Mouse (Mus musculus) CH12.LX (cell line): ENCODE measurements around the gene Klhl10.

Experiments used
- CTCF ChIP-seq, 2 experiments: IDR thresholded peaks in 1 of 2; conservative IDR thresholded peaks in 1 of 2; 2 replicates each; pipeline ENCODE4 v1.5.1; 2011 to 2012; ENCODE audit warnings: low read depth in 2 of 2, low read length in 2 of 2, improper control_type of control experiment in 1 of 2, inconsistent platforms in 1 of 2, mild to moderate bottlenecking in 1 of 2, moderate library complexity in 1 of 2
- E2F4 ChIP-seq: IDR thresholded peaks from 2 replicates; pipeline ENCODE4 v1.6.1; 2011; ENCODE audit warnings: low read depth, low read length, improper control_type of control experiment; ENCODE audit not compliant: insufficient replicate concordance
- EP300 ChIP-seq: IDR thresholded peaks from 2 replicates; pipeline ENCODE4 v1.6.1; 2011; ENCODE audit warnings: low read length, improper control_type of control experiment
- HCFC1 ChIP-seq: IDR thresholded peaks from 2 replicates; pipeline ENCODE4 v1.6.1; 2012; ENCODE audit warnings: low read depth, mild to moderate bottlenecking, inconsistent platforms, low read length, improper control_type of control experiment
- POLR2A ChIP-seq: IDR thresholded peaks from 2 replicates; pipeline ENCODE4 v1.6.1; 2011; ENCODE audit warnings: low read depth, mild to moderate bottlenecking, improper control_type of control experiment, low read length
- POLR2AphosphoS2 ChIP-seq: IDR thresholded peaks from 2 replicates; pipeline ENCODE4 v1.6.1; 2011; ENCODE audit warnings: low read depth, low read length, improper control_type of control experiment
- RAD21 ChIP-seq: IDR thresholded peaks from 2 replicates; pipeline ENCODE4 v1.6.1; 2011; ENCODE audit warnings: low read depth, mild to moderate bottlenecking, low read length, improper control_type of control experiment, moderate library complexity
- ZC3H11A ChIP-seq: IDR thresholded peaks from 2 replicates; pipeline ENCODE4 v1.6.1; 2012; ENCODE audit warnings: low read depth, mild to moderate bottlenecking, inconsistent platforms, low read length, improper control_type of control experiment

GRCm38 (mm10) chr11:100423836-100424235, 17.9 kb upstream of the Klhl10 start:
- TF ChIP-seq CTCF (conservative IDR thresholded peaks at IDR 0.05 in 1 of 2, IDR thresholded peaks at IDR 0.05 in 1 of 2; ENCODE audit: low read depth in 2 of 2, low read length in 2 of 2), result no peak
- no peak for TF ChIP-seq E2F4
- no peak for TF ChIP-seq HCFC1
- no peak for TF ChIP-seq RAD21
- TF ChIP-seq POLR2A, result no peak
- no peak for TF ChIP-seq EP300
- no peak for TF ChIP-seq ZC3H11A
- TF ChIP-seq POLR2AphosphoS2, result no peak
